Mouse (Mus musculus): ENCODE results near the gene Faf2.

Gene Faf2

DNA sequence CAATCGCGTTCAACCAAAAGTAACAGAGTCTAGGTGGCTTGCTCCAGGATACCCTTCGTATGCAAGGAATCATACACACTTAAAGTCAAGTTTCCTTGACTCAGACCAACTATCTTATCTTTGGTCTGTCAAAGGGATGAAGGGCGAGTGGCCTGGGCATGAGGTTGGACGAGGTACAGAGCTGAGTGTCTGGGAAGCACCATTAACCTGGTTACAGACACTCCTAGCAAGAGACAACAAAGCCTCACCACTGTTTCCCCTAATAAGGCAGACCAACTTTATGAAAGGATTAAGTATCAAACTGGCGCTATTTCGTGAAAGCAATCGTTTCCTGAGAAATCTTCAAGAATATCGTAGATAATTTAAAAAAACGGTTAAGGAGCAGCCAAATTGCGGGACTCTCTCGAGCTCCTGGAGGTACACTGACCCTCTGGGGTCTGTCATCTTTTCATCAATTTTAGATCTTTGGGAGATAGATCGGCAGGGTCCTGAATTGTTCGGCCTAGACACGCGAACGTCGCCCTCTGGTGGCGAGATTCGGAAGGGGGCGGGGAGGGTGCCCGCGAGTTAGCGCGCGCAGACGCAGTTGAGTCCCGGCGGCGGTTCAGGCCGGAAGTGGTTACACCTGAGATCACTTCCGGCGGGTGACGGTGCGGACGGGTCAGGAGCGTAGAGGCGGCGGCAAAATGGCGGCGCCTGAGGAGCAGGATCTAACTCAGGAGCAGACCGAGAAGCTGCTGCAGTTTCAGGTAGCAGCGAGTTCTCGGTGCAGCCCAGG lies at the start of gene Faf2:
Gene Faf2 (plus strand): TSS at position 630 of the 778 bp plus-strand sequence.
- peak; percentile 99 for DNase-seq (ENCODE audit: low spot score)

DNA sequence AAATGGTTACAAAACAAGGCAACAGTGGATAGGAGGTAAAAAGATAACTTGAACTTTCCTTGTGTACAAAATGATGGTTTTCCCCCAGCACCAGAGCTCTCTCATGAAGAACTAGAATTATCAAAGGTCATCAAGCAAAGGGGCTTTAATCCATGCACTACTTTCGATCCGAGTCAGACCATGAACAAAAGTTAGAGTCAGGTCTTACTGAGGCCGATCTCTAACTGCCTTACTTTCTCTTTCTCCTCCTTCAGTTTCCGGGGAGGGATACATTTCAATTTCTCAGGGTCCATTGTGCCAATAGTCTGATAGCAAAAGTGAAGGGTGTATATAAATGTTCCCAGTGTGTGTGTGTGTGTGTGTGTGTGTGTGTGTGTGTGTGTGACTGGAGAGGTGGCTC lies 49.0 kb upstream of the Faf2 start:
- no peak for DNase-seq (ENCODE audit: low spot score)

DNA sequence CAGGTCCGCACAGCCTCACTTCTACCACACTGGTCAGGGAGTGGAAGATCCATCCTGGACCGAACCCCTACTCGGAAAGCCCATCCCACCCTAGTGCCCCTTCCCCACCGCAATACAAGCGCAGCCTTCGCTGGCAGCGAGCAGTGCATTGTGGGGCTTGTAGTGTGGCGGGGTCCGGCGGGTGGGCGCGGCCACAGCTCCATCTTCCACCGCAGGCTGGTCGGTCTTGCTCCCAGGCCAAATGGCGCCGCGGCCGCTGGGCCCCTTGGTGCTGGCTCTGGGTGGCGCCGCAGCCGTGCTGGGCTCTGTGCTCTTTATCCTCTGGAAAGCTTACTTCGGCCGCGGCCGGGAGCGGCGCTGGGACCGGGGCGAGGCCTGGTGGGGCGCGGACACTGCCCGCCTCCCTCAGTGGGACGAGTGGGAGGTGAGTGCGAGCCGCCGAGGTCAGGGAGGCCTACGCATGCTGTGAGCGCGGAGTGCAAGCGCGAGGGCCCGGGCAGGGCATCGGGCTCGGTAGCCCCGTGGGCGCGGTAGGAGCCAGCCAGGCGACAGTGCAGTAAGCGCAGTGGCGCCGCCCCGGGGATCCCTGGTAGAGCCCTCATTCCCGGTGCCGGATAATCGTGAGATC lies 46.6 kb upstream of the Faf2 start, which contains the start of gene Arl10:
Gene Arl10 (plus strand): TSS at position 162 of the 628 bp plus-strand sequence.
- peak; percentile 75 for DNase-seq (ENCODE audit: low spot score)

DNA sequence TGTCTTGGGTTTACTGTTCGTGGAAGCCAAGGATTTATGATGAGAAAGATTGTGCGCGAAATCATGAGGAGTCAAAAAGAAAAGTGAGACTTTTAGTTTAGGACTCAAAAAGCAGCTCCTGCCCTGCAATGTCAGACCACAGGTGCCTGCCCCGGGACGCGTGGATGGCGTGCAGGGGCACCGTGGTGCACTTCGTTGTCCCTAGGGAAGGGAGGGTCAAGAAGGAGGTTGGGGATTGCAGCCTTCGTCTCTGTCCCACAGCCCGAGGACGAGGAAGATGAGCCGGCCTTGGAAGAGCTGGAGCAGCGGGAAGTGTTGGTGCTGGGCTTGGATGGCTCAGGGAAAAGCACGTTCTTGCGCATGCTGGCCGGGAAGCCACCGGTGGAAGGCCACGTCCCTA lies 46.1 kb upstream of the Faf2 start:
- DNase-seq (ENCODE audit: low spot score) = no peak

DNA sequence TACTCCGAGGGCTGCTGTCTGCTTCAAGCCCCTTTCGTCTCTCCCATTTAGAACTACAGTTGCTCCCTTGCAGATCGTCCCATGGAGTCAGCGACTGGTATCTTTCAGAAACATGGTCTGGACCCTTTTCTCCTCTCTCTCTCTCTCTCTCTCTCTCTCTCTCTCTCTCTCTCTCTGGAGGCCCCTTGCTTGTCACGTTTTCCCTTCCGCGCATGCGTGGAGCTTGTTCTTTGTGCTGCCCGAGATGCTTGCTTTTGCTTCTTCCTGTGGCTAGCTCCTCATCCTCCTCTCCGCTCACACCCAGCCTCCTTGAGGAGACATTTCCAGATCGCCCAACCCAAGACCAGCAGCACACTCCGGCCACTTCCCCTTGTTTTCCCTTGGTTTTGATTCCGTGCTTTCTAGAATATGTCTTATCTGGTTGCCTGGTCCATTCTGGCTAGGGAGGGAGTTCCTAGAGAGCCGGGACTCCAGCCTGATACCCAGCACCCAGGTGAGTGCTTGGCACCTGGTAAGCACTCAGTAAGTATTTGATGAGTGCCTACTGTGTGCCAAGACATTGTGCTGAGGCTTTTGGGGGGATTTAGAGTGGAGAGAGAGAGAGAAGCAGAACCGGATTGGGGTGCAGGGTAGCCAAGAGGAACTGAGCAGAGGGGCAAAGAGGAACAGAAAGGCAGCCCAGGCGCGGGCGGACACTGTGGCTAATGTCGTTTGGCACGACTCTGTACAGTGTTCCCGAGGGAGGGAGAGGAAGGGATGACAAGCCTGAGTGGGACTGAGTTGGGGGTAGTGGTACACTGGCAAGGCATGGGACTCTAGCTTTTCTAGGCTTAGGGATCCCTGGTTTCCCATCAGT lies 43.7 kb upstream of the Faf2 start:
- DNase-seq (ENCODE audit: low spot score) = no peak

DNA sequence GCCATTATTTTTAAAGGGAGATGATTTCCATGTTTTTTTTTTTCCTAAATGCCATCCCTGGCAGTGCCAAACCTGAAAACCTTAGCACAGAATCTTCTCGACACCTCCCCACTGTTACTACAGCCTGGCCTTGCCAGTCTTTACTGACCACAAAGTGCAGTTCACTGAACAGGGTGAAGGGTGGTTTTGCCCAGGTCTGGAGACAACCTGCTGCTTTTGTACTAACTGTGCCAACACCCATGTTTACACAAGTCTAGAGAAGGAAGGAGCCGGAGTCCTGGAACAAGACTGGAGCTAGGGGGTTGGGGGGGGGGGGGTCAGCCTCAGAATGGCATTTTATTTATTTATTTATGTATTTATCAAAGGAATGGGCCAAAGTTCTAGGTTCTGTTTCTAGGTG lies 40.2 kb upstream of the Faf2 start:
- DNase-seq (ENCODE audit: low spot score) = no peak

DNA sequence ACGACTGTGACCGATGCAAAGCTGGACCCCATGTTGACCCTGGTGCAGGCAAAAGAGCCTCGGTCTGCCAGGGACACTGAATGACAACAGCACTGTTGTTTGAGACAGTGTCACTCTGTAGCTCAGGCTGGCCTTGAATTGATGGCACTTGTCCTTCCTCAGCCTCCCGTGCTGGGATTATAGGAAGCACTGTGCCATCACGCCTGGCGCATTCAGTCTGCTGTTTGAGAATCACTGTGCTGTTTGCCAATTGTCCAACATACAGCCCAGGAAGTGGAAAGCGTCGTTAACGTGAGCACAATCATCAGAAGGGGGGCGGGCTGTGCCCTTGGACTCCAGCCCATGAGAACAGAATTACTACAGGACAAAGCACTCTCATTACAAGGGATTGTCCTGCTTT lies 39.5 kb upstream of the Faf2 start:
- no peak for DNase-seq (ENCODE audit: low spot score)

DNA sequence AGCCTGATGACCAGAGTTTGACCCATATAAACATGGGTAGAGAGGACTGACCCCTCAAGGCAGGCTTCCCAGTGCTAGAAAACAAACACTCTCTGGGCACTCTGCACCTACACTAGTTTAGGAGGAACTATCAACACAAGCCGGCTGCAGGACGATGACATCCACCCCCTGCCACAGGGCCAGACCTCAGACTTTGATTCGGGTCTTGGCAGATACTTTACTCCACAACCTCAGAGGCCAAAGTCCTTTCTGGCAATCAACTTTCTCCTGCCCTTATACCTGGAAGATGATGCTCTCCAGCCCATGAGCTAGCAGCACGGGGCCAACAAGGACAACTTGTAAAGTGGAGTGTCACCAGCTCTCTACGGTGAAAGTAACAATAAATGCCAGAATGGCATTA lies 38.7 kb upstream of the Faf2 start:
- no peak for DNase-seq (ENCODE audit: low spot score)

DNA sequence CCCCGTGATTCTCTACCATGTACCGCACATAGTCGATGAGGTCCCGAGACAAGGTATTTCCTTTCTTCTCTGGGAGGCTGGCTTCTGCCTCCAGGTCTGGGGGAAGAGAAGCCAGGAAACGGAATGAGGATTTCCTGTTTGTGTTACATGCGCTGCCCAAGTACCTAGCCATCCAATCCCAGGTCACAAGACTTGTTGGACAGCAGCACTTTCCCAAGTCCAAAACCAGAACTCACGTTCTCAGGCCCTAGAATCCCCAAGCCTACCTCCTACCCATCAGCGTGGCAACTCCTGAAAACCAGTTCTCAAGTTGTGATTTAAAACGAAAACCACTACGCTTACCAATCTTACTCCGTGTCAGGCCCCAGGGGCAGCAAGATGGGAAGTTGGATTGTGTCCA lies 35.8 kb upstream of the Faf2 start:
- no peak for DNase-seq (ENCODE audit: low spot score)

DNA sequence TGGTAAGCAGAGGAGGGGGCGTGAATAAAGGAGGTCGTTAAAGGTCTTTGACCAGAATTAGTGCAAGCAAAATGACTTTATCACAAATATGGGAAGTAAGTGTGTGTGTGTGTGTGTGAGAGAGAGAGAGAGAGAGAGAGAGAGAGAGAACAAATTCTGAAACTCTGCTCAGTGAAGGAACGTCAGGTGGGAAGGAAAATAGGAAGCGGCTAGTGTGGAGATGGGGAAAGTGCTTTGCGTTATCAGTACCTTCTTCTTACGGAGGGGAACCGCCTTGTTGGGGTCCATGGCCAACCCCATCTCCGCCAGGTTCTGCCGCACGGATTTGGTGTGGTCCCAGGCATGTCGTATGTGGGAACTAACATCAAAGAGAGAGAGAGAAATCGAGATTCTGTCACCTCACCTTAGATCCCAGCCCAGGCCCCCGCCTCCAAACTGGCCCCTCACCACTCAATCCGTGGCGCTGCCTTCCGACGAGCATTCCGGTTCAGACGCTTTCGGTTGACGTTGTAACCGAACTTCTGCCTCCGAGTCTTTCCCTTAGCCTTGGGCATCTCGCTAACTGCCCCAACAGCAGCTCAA lies 32.1 kb upstream of the Faf2 start:
- no peak for DNase-seq (ENCODE audit: low spot score)

DNA sequence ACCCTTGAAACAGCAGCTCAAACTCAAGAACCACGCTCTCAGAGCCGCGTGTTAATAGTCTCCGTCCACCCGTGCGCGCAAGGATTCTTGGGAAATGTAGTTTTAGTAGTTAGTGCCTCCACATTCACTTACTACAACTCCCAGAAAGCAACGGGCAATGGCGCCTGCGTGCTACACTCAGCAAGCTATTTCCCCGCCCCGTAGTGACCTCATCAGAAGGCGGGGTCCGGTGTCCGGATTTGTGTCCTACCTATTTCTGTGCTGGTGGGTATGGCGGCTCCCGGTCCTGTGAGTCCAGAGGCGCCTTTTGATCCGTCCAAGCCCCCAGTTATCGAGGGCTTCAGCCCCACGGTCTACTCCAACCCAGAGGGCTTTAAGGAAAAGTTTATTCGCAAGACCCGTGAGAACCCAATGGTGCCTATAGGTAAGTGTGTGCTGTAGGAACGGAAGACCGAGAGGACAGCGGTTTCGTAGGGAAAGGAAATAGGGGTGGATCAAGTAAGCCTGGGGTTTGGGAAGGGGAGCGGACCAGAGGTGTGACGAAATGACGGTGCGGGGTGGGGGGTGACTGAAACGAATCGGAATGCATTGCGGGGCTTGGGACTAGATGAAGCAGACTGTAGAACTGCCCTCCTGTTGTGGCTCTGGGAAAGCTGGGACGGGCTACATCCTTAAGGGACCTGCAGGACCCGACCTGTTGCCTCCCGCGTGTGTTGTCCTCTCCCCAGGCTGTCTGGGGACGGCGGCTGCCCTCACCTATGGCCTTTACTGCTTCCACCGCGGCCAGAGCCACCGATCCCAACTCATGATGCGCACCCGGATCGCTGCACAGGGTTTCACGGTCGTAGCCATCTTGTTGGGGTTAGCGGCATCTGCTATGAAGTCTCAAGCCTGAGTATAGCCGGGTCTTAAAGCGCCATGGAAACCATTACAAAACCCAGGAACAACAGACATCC lies 31.3 kb upstream of the Faf2 start, which contains the start of the genes Nop16 and Higd2a:
Gene Nop16 (minus strand): TSS at position 95 of the 956 bp plus-strand sequence.
Gene Higd2a (plus strand): TSS at position 212 of the 956 bp plus-strand sequence.
- peak; percentile 98 for DNase-seq (ENCODE audit: low spot score)

DNA sequence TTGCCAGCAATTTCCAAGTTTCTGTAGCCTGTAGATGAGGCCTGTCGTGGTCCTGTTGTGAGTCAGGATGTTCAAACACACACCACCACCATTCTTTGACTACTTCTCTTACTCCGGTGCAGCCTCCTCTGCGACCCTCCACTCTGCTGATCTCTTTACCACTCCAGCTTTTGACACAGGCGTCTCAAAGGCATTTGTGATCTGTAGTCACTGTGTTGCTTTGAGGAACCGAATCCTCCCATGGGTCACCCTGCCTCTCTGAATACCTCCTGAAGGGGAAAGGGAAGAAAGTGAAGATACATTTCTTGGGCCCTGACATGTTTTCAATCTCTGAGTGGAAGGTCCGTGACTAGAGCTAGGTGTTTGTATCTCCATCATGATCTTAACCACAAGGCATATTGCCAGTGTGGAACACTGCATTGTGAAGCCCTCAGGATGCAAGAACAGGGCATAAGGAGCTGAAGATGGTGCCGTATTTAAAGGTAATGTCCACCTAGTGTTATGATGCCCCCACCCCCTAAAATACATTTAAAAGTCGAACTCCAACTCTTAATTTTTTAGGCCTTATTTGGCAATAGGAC lies 29.7 kb upstream of the Faf2 start:
- no peak for DNase-seq (ENCODE audit: low spot score)

DNA sequence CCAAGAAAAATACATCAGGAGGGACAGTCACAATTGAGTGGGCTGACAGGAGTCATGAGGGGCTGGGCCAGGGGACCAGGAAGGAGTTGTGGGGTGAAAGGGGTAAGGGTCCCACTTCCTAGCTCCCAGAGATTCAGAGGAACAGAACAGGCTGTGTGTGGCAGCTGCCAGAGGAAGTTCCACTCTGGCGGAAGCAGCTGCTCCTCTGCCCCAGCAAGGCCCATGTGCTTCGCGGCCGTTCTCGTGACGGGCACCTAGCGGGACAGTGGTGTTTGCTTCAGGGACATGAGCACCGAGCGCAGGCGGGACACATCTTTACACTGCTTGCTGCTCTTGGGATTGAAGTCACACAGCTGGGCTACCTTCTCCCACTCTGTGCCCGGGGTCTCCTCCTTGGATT lies 28.0 kb upstream of the Faf2 start:
- DNase-seq (ENCODE audit: low spot score) = peak; percentile 37

DNA sequence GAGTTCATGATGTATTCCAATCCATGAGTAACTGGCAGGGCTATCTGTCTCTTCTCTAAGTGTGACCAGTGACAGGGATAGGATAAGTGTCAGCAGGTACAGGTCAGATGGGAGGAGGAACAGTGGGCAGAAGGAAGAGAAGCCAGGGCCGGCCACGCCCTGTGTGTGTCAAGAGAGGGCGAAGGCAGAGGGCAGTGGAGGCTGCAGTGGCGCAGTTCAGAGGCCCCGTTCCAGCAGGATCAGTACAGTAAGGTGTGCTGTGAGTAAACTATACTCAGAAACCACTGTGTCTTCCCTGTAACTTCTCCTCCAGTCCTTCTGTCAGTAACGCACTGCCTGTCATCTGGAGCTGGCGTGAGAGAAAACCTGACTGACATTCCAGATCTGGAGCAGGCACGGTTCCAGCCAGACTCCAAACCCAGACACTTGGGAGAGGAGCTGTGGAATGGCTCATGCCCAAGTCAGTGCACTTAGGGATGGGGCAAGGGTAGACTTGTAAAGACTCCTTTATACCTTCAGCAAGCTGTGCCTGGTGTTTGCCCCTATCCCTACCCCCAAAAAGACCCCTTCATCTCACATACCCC lies 25.4 kb upstream of the Faf2 start:
- DNase-seq (ENCODE audit: low spot score) = no peak

DNA sequence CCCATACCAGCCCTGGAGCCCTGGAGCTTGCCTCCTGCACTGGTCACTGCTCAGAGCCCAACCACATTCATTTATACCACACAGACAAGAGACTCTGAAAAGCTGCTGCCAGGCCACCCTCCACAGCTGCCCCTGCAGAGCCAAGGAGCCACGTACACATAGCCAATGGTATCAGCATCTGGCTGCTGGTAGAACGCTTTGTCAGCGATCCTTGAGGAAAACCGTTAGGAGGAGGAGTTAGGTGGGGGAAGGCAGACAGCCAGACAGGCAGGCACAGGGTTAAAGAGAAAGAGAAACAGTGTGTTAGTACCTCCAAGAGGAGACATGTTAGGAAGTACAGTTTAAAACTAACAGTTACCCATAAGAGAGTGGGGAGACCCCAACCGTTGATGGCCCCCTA lies 24.7 kb upstream of the Faf2 start:
- DNase-seq (ENCODE audit: low spot score) = no peak

DNA sequence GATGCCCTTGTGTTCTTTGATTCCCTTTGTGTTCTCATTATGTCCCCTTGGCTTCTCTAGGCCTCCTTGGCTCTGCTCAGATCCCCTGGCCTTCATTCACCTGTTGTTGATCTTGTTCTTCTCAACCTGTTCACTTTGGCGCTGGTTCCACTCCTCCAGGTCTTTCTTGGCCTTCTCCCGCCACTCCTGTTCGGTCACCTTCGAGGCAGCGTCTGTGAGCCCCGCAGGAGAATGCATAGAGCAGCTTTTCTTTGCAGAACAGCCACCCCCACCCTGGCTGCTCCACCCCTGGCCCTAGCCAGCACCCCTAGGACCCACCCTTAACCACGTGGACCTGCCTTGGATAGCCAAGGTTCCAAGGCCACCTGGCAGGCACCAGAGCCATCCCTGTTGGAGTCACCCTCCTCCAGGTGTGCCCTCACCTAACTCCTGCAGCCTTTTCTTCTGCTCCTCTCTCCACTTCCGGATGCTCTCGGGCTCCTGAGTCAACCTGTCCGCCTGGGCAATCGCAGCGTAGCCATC lies 22.9 kb upstream of the Faf2 start:
- DNase-seq (ENCODE audit: low spot score) = no peak

DNA sequence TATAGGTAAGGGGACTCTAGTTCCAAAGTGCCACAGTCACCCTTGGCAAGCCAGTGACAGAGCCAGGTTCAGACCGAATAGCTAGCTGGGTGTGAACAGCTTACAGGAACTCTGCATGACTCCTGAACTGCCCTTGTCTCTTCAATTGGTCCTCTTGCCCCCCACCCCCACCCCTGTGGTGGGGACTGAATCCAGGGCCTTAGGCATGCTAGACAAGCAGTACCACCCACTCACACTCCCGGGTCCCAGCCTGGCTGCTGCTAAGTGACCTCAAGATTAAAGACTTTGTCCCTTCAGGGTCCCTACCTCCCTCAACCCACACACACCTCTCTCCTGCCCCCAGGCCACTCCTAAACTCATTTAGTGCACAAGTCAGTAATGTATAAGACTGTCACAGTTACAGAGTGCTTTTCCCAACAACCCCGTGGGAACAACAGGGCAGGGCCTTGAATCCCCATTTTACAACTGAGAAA lies 18.9 kb upstream of the Faf2 start:
- DNase-seq (ENCODE audit: low spot score) = no peak

DNA sequence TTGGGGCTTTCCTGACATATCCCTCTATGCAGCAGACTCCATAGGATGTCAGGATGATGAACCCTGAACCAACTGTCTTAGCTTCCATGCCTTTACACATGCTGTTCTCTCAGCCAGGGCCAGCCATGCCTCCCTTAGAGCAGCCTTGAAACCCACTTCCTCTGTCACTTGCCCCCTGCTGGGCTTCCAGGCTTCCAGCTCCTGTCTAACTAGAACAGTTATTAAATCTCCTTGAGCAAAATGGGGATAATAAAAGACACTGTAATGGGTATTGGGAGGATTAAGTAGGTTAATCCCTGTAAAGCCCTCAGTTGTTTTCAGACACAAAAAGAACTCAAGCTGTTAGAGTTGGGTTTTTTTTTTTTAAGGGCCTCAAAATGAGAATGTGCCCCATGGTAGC lies 18.1 kb upstream of the Faf2 start:
- DNase-seq (ENCODE audit: low spot score) = no peak

DNA sequence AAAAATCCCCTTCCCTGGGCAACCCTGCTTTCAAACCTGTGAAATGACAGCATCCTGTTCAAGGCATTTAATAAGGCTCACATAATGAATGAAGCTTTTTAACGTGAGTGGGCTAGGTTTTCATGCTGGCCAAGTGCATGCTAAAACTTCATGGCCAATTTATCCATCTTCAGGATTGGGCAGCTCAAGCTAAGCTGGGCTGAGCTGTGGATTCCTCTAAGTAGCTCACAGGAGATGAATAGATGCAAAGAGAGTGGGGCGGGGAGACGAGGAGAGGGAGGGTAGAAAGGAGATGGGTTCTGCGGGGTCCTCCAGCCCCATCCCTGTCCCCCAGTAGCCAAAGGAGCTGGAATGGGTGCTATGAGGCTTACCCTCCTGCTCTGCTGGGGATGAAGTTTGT lies 17.4 kb upstream of the Faf2 start:
- no peak for DNase-seq (ENCODE audit: low spot score)

DNA sequence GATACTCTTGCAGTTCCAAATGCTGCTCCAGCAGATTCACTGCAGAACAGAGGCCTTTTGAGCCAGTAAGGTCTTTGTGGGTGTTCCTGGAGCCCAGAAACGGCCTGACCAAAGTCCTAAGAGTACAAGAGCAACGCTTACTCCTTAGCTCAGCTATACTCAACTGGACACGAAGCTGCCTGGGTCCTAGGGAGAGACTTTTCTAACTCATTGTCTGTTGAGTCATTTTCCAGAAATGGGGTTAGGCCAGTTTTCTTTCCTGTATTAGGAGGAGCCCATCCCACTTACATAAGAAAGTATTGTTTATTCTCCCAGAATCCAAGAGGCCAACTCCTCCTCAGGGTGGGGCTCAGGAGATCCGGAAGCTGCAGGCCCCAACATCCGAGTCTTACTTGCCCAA lies 16.2 kb upstream of the Faf2 start:
- DNase-seq (ENCODE audit: low spot score) = no peak
